7 mouse cellular contexts compared by ENCODE assay signal in genomic region chr17:17235186-17235482, GRCm38 (mm10).
A peak's percentile ranks its signal among the peaks of the same experiment; 100 is the strongest.
DNase-seq lines count a peak whose midpoint lies in the region; ATAC-seq and TF ChIP-seq lines count a peak whose summit lies in the region.
"Not testable (repeated sequence)": the region's sequence is repeated elsewhere in the genome, so short reads cannot be mapped to it uniquely, and the experiment has no call there.

No protein-coding gene starts in this region.

- not testable (repeated sequence) for TF ChIP-seq CTCF in forebrain, postnatal 0 days (IDR thresholded peaks at IDR 0.05; ENCODE audit: low read depth)

- H3K4me1 ChIP-seq in forebrain, postnatal 0 days (ENCODE audit: insufficient read depth); hindbrain, embryonic 15.5 days (replicated peaks); limb, embryonic 12.5 days (replicated peaks); neural tube, embryonic 14.5 days (ENCODE audit: control insufficient read depth, insufficient read depth, low read length): not testable (repeated sequence)

- peaks cover 51% of the 10 kb centered on the region for H3K79me2 ChIP-seq in macrophage (ENCODE audit: inconsistent target)

- DNase-seq in Muller cell, postnatal 12 days (ENCODE audit: inconsistent ontology term): peak; percentile 19
- peak; percentile 10 for DNase-seq in embryo, embryonic 11 days
- peak; percentile 29 for DNase-seq in forebrain, postnatal 0 days

- ATAC-seq in forebrain, postnatal 0 days: 0 out of 2 replicates have a peak, but pooled peaks have one; percentile 3
- ATAC-seq in hindbrain, embryonic 15.5 days (ENCODE audit: low FRiP score, low read depth); limb, embryonic 12.5 days (ENCODE audit: insufficient number of reproducible peaks, insufficient read depth, low FRiP score, low TSS enrichment, low read depth); neural tube, embryonic 14.5 days (ENCODE audit: low read depth): not testable (repeated sequence)

- peak overlapping the region; percentile 48 for H3K4me3 ChIP-seq in forebrain, postnatal 0 days (ENCODE audit: low read depth, low read length)
- peak overlapping the region; percentile 65 for H3K4me3 ChIP-seq in hindbrain, embryonic 15.5 days
- peak overlapping the region; percentile 56 for H3K4me3 ChIP-seq in limb, embryonic 12.5 days (replicated peaks)
- H3K4me3 ChIP-seq in macrophage (ENCODE audit: inconsistent target): peak overlapping the region; percentile 68
- H3K4me3 ChIP-seq in neural tube, embryonic 14.5 days (ENCODE audit: low read depth, low read length): peak overlapping the region; percentile 44

- not testable (repeated sequence) for H3K36me3 ChIP-seq in forebrain, postnatal 0 days (ENCODE audit: insufficient read depth); hindbrain, embryonic 15.5 days; limb, embryonic 12.5 days; macrophage (ENCODE audit: inconsistent target); neural tube, embryonic 14.5 days (ENCODE audit: control insufficient read depth, insufficient read depth, low read length)

- H3K27ac ChIP-seq in forebrain, postnatal 0 days (ENCODE audit: low read depth, low read length); limb, embryonic 12.5 days; neural tube, embryonic 14.5 days (ENCODE audit: low read depth, low read length): not testable (repeated sequence)
- peak overlapping the region; percentile 76; the same call in 1 of the 2 replicates for H3K27ac ChIP-seq in hindbrain, embryonic 15.5 days (replicated peaks)
- peak overlapping the region; percentile 46; the same call in 1 of the 2 replicates for H3K27ac ChIP-seq in macrophage

- H3K9ac ChIP-seq in forebrain, postnatal 0 days: peak overlapping the region; percentile 52
- H3K9ac ChIP-seq in hindbrain, embryonic 15.5 days: peak overlapping the region; percentile 53
- H3K9ac ChIP-seq in limb, embryonic 12.5 days (replicated peaks): peak overlapping the region; percentile 52
- peak overlapping the region; percentile 54; the same call in 1 of the 2 replicates for H3K9ac ChIP-seq in neural tube, embryonic 14.5 days (replicated peaks; ENCODE audit: low read depth, low read length)

- WGBS in forebrain, postnatal 0 days: 0% methylated on average over 5 of the region's 5 CpGs
- WGBS in hindbrain, embryonic 15.5 days: 2% methylated on average over 5 of the region's 5 CpGs
- WGBS in limb, embryonic 12.5 days: 1% methylated on average over 5 of the region's 5 CpGs
- WGBS in macrophage (ENCODE audit: missing documents): 3% methylated on average over 5 of the region's 5 CpGs
- 0% methylated on average over 5 of the region's 5 CpGs for WGBS in neural tube, embryonic 14.5 days

- H3K9me3 ChIP-seq in forebrain, postnatal 0 days (ENCODE audit: low read length); hindbrain, embryonic 15.5 days; limb, embryonic 12.5 days; neural tube, embryonic 14.5 days (ENCODE audit: control insufficient read depth, low read length): not testable (repeated sequence)

- H3K4me2 ChIP-seq in forebrain, postnatal 0 days (ENCODE audit: low read depth): peak overlapping the region; percentile 52
- H3K4me2 ChIP-seq in hindbrain, embryonic 15.5 days: peak overlapping the region; percentile 61
- peak overlapping the region; percentile 61 for H3K4me2 ChIP-seq in limb, embryonic 12.5 days
- peak overlapping the region; percentile 59 for H3K4me2 ChIP-seq in neural tube, embryonic 14.5 days (ENCODE audit: low read depth, low read length)

- not testable (repeated sequence) for H3K27me3 ChIP-seq in forebrain, postnatal 0 days (ENCODE audit: insufficient read depth, low read length); hindbrain, embryonic 15.5 days; limb, embryonic 12.5 days; neural tube, embryonic 14.5 days (ENCODE audit: control insufficient read depth, insufficient read depth, low read length)
